Mouse (Mus musculus) common myeloid progenitor, adult 5-6 weeks (primary cell): ENCODE results near the gene Trappc2l. TPM values are rescaled to one million over a fixed set of nuclear protein-coding genes. Genes with fewer than 3 reads are reported as not detected.
A peak's percentile ranks its signal among the peaks of the same experiment; 100 is the strongest.

Source experiments
- ATAC-seq: replicated peaks from 2 replicates; pipeline ENCODE4 v1.8.0; 2016; ENCODE audit warnings: low read depth, mild to moderate bottlenecking, moderate TSS enrichment, inconsistent platforms; ENCODE audit not compliant: poor library complexity, severe bottlenecking
- total RNA-seq: library from RNA; stranded (forward); fragments of 200-1000, 187-1606 nt; gene quantifications from 2 replicates; pipeline ENCODE4 v1.2.3, GENCODE M21; 2017

The Trappc2l gene
- total RNA-seq, 1 experiment from 2014 or later: 12.8 TPM

GRCm38 (mm10) chr8:122577116-122577515, 34.3 kb upstream of the Trappc2l start:
- no peak for ATAC-seq

DNA sequence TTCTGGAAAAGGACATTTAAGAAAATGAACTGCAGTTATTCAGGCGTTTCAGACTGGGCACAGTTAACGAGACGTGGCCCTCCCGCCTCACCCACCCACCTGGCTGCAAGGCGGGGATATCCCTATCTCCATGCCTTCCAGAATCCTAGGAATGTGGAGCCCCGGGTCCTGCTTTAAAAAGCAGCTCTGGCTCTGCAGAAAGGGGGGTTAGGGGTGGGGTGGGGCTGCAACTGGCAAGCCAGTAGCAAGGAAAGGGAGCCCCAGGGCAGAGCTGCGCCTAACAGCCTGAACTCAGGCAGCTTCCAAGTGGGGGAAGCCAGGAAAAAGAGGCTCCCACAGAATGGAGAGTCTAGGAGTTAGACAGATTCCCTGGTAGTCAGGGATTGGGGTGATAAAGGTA, 32.2 kb upstream of the Trappc2l start:
- ATAC-seq: no peak

DNA sequence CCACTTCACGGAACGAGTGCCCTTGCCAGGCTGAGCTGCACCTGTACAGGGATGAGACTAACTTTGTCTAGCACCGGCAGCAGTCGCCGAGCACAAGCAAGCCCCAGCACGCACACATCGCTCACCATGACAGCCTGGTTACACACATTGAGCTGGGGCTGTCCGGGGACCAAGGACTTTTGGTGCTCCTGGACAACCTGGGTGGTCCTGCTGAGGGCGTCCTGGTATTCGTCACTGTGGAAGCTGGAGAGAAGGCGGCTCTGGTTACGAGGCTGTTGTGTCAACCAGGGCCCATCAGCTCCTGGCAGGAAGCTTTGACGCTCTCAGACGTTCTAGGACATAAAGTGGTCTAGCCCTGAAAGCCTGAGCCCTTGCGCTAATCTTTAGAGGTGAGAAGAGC, 30.5 kb upstream of the Trappc2l start:
- ATAC-seq: no peak

- ATAC-seq: no peak
Observed at GRCm38 (mm10) chr8:122584981-122585380, 26.5 kb upstream of the Trappc2l start.

GRCm38 (mm10) chr8:122585411-122585891, 26.0 kb upstream of the Trappc2l start:
- ATAC-seq: no peak

DNA sequence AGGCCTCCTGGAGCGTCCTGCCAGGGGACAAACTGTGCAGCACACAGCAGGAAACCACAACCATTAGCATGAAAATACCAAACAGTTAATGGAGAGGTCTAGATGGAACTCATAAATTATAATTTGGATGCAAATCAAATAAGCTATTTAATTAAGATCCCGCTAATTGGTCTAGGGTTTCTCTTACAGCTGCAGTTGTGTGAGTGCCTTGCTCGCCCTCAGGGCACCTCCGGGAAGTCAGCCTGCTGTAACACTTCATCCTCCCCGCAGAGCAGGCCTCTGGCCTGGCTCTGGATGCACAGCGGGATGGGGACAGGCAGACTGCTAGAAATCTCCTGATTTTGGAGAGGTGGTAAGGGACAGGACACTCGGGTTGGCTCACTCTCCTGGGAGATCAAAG, 25.3 kb upstream of the Trappc2l start:
- no peak for ATAC-seq

DNA sequence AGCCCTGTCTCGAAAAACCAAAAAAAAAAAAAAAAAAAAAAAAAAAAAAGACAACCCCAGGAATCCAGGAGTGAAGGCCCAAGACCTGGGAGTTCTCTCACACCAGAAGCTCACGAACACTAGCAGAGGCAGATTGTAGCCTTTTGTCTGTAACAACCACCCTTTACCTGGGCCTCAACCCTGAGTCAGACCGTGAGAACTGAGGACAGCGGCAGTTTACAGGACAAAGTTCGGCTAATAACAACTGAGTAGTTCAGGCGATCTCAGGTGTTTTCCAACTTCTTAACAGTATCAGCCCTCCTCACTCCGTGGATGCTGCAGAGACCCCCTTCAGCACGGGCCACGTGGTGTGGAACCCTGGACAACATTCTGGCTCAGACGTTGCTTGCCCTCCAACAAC, 24.7 kb upstream of the Trappc2l start:
- no peak for ATAC-seq

DNA sequence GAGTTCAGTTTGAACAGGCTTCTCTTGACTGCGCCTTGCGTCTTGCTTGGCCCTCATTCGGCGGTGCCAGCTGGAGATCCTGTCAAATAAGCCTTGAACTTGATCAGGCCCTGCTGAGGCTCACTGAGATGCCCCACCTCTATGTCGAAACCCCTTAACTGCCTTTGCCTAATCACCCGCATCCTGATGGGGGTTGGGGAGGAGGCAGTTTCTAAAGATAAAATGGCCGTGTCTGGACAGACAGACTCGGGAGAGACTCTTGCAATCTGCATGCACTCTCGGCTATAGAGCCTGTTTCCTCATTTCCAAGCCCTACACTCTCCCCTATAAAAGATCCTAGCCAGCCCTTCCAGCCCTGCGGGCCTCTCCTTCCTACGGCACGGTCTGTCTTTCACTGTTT, 18.2 kb upstream of the Trappc2l start:
- peak; percentile 44 for ATAC-seq

GRCm38 (mm10) chr8:122593783-122594507, 17.5 kb upstream of the Trappc2l start:
- no peak for ATAC-seq

- peak; percentile 31 for ATAC-seq
Observed at GRCm38 (mm10) chr8:122596031-122596430, 15.4 kb upstream of the Trappc2l start.

DNA sequence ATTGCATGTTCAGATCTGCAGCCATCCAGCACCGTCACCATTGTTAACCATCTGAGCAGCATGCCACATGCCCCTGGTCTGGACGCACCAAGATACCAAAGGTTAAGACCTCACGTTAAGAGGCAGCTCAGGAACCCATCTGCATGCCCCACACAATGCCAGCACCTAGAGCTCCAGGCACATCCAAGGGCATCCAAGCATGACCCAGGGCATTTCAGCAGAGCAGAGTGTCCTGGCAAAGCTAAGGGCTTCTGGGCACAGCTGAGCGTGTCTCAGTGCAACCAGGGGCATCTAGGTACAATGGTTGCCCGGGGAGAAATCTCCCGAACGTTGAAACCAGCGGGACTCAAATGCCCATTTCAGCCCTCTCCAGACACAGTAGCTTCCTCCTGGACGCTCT, 10.8 kb upstream of the Trappc2l start:
- no peak for ATAC-seq

- ATAC-seq: no peak
Observed at GRCm38 (mm10) chr8:122604640-122605039, 6.8 kb upstream of the Trappc2l start.

GRCm38 (mm10) chr8:122605367-122605766, 6.1 kb upstream of the Trappc2l start:
- ATAC-seq: 0 out of 2 replicates have a peak, but pooled peaks have one; percentile 11

GRCm38 (mm10) chr8:122606810-122607209, 4.6 kb upstream of the Trappc2l start:
- no peak for ATAC-seq

- ATAC-seq: no peak
Observed at GRCm38 (mm10) chr8:122610209-122610608, 1.2 kb upstream of the Trappc2l start.

GRCm38 (mm10) chr8:122610612-122611277, 695 bp upstream of the Trappc2l start:
- peak; percentile 31 for ATAC-seq

GRCm38 (mm10) chr8:122616181-122616905, 4.9 kb downstream of the Trappc2l start:
- ATAC-seq: no peak

DNA sequence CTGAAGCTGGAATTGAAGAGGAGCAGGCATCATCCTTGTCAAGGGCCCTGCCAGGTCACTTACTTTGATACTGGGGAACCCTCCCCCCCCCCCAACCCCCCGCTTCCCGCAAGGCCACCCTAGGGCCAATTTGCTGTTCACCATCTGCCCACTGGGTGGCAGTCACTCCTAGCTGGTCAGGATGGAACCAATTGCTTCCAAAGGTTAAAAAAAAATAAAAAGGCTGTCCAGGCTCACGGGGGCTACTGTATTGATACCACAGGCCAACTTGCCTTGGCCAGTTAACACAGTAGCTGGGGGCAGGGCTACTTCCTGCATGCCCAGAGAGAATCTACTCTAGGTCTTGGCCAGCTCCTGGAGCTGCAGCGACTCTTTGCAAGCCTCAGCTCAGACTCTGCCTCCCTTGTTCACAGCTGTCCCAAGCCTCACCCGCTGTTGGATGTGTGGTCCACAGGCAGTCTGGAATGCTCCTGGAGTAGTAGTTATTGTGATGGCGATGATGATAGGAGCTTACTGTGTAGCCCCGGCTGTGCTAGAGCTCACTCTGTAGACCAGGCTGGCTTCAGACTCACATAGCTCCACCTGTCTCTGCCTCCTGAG, 6.6 kb downstream of the Trappc2l start:
- ATAC-seq: peak; percentile 70

- ATAC-seq: no peak
Observed at GRCm38 (mm10) chr8:122618660-122619378, 7.4 kb downstream of the Trappc2l start.

- ATAC-seq: no peak
Observed at GRCm38 (mm10) chr8:122620446-122620845, 9.0 kb downstream of the Trappc2l start.
